Mouse (Mus musculus) large intestine, adult 2 months (tissue): ENCODE data around the gene Csdc2. TPM values are rescaled to one million over a fixed set of nuclear protein-coding genes. Genes with fewer than 3 reads are reported as not detected.
"Not testable (repeated sequence)": the region's sequence is repeated elsewhere in the genome, so short reads cannot be mapped to it uniquely, and the experiment has no call there.

Experiments
- DNase-seq: peaks from one replicate; pipeline ENCODE4 v3.0.0-alpha.2; 2012; ENCODE audit warnings: low read depth, low spot score
- WGBS: fragments of 180-500 bp; shearing (Covaris S2); methylation state at CpG from one replicate; pipeline ENCODE4 v1.1.7; 2018; 5-methylcytosine and 5-hydroxymethylcytosine counted together
- polyA plus RNA-seq: library from polyadenylated mRNA; depleted of rRNA; stranded (reverse); fragments of >200 nt; gene quantifications from 2 replicates; pipeline ENCODE4 v1.2.3, GENCODE M21; 2012; rRNA removed

Csdc2 gene
- polyA plus RNA-seq, 1 experiment, result 2.8 TPM

GRCm38 (mm10) chr15:81970498-81970897 is 33.9 kb downstream of the Csdc2 start:
- not testable (repeated sequence) for DNase-seq
- WGBS, result 96% methylated on average over 4 of the region's 4 CpGs

DNA sequence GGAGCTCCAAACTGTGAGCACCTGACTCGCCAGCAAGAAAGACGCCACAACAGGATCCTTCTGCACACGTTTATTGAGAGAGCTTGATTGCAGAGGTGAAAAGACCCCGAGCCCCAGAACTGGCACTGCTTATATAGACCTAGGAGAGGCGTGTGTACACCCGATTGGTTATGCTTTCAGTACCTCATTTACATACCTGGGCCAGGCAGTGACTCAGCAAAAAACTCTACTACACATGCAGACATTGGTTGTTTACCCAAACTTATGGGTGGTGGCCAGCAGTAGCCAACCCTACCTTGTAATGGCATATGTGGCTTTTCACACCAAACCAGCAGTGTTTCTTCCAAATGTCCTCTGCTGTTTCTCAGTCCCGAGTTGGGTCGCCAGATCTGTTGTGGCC is 38.6 kb downstream of the Csdc2 start:
- not testable (repeated sequence) for DNase-seq
- WGBS, result 93% methylated on average over 8 of the region's 8 CpGs

DNA sequence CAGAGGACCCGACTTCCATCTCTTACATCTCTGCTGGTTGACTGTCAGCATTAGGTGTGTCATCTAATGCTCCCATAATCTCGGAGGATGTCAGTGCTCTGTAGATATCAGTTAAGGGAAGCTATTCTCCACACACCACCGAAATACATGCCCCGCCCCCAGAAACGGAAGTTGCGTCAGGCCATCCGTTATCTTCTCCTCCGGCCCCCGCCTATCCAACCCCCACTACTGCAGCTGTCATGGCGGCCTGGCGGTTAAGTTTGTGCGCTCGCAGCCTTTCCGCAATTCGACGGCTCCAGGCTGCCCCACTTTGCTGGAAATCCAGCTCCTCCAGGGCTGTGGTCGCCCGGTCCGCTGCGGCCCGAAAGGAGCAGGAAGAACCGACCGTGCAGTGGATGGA is 43.8 kb downstream of the Csdc2 start, which contains the start of gene 1700029P11Rik:
Gene 1700029P11Rik, plus strand, starts transcription at position 220 of the 400 bp plus-strand sequence.
- no peak for DNase-seq
- 95% methylated on average over 23 of the region's 23 CpGs for WGBS

DNA sequence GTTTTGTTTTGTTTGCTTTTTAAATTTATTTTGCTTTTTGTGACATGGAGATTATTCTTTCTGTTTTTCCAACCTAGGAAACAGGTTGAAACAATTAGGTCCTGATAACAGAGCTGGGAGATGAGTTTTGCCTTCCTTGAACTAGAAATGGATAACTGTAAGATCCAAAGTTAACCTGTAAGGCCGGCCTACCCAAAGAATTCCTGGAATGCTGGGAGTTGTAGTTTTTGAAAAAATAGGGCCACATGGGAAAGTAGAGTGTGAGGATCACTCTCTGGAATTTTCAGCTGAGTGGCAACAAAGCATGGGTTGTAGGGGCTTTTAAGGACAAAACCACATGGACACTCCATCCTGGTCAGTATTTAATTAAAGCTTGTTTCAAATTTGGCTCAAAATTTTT is 45.6 kb downstream of the Csdc2 start:
- no peak for DNase-seq
- WGBS, result 65% methylated on average over 1 of the region's 1 CpGs

- DNase-seq, result no peak
- 54% methylated on average over 2 of the region's 2 CpGs for WGBS
These were observed 49.0 kb downstream of the Csdc2 start for GRCm38 (mm10) chr15:81985267-81986161.

DNA sequence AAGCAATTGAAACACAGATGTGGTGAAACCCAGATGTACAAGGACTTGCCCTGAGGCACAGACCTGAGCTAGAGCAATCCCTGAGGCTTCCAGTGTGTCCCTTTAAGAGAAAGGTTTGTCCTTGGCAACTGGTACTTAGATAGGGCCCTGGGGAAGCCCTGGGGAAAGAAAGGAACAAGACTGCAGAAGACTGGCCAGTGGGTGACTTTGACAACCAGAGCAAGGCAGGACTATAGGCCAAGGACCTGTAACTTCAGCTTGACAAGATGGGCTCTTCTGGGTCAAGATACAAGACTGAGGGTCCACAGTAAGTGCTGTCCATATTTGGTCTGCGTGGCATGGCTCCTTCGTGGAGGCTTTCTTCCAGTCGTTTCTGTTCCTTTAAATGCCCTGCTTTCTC is 51.1 kb downstream of the Csdc2 start, which contains the start of gene Xrcc6:
Gene Xrcc6, plus strand, starts transcription at position 190 of the 400 bp plus-strand sequence.
- 81% methylated on average over 3 of the region's 3 CpGs for WGBS

GRCm38 (mm10) chr15:81989371-81990062 is 53.0 kb downstream of the Csdc2 start:
- DNase-seq, result peak; percentile 64
- WGBS, result 50% methylated on average over 11 of the region's 11 CpGs

More for the DNA sequence above, 51.1 kb downstream of the Csdc2 start, which contains the start of gene Xrcc6:
- DNase-seq, result no peak

DNA sequence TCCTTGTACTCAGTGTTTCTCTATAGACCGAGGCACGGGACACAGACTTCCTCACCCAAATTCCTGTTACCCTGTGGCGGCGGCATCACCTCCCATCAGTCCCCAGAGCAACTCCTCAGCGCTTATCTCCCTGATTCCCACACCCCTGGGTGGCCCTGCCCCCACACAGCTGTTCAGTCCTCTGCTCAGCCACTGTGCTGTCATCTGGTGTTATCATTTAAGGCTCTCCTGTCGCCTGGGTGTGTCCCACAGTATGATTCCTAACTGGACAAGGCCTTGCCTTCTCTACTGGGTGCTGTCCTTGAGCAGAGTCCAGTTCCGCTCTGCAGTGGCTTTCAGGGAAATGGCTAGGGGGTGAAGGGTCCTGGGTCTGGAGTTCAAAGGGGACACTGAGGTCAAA is 54.0 kb downstream of the Csdc2 start:
- 43% methylated on average over 7 of the region's 7 CpGs for WGBS
- no peak for DNase-seq

- 80% methylated on average over 6 of the region's 6 CpGs for WGBS
- DNase-seq, result no peak
These were observed 57.4 kb downstream of the Csdc2 start for GRCm38 (mm10) chr15:81993992-81994391.

Other genes starting within 250 kb of the Csdc2 start
- 0.91 and 1.2 TPM in 2 replicates for gene Chadl, start 239.5 kb upstream of the Csdc2 start, polyA plus RNA-seq
- 9.4 and 11.6 TPM in 2 replicates for gene Zc3h7b, start 191.7 kb upstream of the Csdc2 start, polyA plus RNA-seq
- 42.1 and 45.6 TPM in 2 replicates for gene Rangap1, start 191.2 kb upstream of the Csdc2 start, polyA plus RNA-seq
- 5.9 and 11.3 TPM in 2 replicates for gene Tef, start 134.3 kb upstream of the Csdc2 start, polyA plus RNA-seq
- 16.5 and 29.7 TPM in 2 replicates for gene Tob2, start 78.0 kb upstream of the Csdc2 start, polyA plus RNA-seq
- 69.4 and 87.1 TPM in 2 replicates for gene Phf5a, start 64.8 kb upstream of the Csdc2 start, polyA plus RNA-seq
- 327 and 443 TPM in 2 replicates for gene Aco2, start 64.5 kb upstream of the Csdc2 start, polyA plus RNA-seq
- gene Polr3h, start 10.5 kb upstream of the Csdc2 start, polyA plus RNA-seq, result 8.6 and 10.1 TPM in 2 replicates
- 14.3 and 16.1 TPM in 2 replicates for gene Pmm1, start 24.2 kb downstream of the Csdc2 start, polyA plus RNA-seq
- not detected in 2 replicates for gene 1700029P11Rik, start 43.8 kb downstream of the Csdc2 start, polyA plus RNA-seq
- gene Xrcc6, start 51.1 kb downstream of the Csdc2 start, polyA plus RNA-seq, result 16.8 and 18.9 TPM in 2 replicates
- 24.4 and 29.8 TPM in 2 replicates for gene Desi1, start 97.1 kb downstream of the Csdc2 start, polyA plus RNA-seq
- gene Snu13, start 110.8 kb downstream of the Csdc2 start, polyA plus RNA-seq, result 57.3 and 58.4 TPM in 2 replicates
- not detected in 2 replicates for gene 4930407I10Rik, start 122.4 kb downstream of the Csdc2 start, polyA plus RNA-seq
- gene Mei1, start 133.2 kb downstream of the Csdc2 start, polyA plus RNA-seq, result 0.07 and 0.09 TPM in 2 replicates
- 18.0 and 18.4 TPM in 2 replicates for gene Ccdc134, start 191.2 kb downstream of the Csdc2 start, polyA plus RNA-seq
- 113 and 136 TPM in 2 replicates for gene Srebf2, start 210.4 kb downstream of the Csdc2 start, polyA plus RNA-seq